Comparison of ENCODE assay signal across 15 mouse cellular contexts in genomic region chr5:93263396-93264075, GRCm38 (mm10). TPM values are rescaled to one million over a fixed set of nuclear protein-coding genes. Genes with fewer than 3 reads are reported as not detected.
DNase-seq lines count a peak whose midpoint lies in the region; ATAC-seq and TF ChIP-seq lines count a peak whose summit lies in the region.
"Had no signal": no experiment of that assay in that cellular context is flagged by ENCODE, and none has a peak within 500 bp of the region (broad histone marks: within the 10 kb centered on the region; RNA-seq: fewer than 3 reads in every experiment).

No protein-coding gene starts in this region.

- H3K27me3 ChIP-seq in neural tube, embryonic 15.5 days (replicated peaks): no peaks in the 10 kb centered on the region
- H3K27me3 ChIP-seq: forebrain, embryonic 13.5 days; hindbrain, embryonic 12.5 days; megakaryocyte, embryonic 14.5 days had no signal

- ATAC-seq in neural tube, embryonic 15.5 days (ENCODE audit: low FRiP score): no peak
- ATAC-seq: forebrain, embryonic 13.5 days had no signal

- H3K4me1 ChIP-seq in cortical plate, adult 2 months (ENCODE audit: control insufficient read depth, insufficient read depth, low read length): no peaks in the 10 kb centered on the region
- H3K4me1 ChIP-seq in neural tube, embryonic 15.5 days: peaks cover 8% of the 10 kb centered on the region; the same call in 1 of the 2 replicates

- peak overlapping the region; percentile 52; the same call in 1 of the 2 replicates for H3K27ac ChIP-seq in layer of hippocampus, adult 2 months
- H3K27ac ChIP-seq in cortical plate, adult 2 months (ENCODE audit: insufficient read depth, low read length): 0 out of 2 replicates have a peak overlapping the region, but pooled peaks have one; percentile 45
- no peak overlapping the region for H3K27ac ChIP-seq in neural tube, embryonic 15.5 days (replicated peaks)
- H3K27ac ChIP-seq: forebrain, embryonic 13.5 days; hindbrain, embryonic 12.5 days had no signal

- no peaks in the 10 kb centered on the region for H3K36me3 ChIP-seq in neural tube, embryonic 15.5 days
- H3K36me3 ChIP-seq: hindbrain, embryonic 12.5 days had no signal

- H3K9me3 ChIP-seq in neural tube, embryonic 15.5 days (replicated peaks): no peaks in the 10 kb centered on the region
- H3K9me3 ChIP-seq: forebrain, embryonic 13.5 days; hindbrain, embryonic 12.5 days; megakaryocyte, embryonic 14.5 days had no signal

- 85% methylated on average over 6 of the region's 6 CpGs for WGBS in neural tube, embryonic 15.5 days

- H3K9ac ChIP-seq in neural tube, embryonic 15.5 days (replicated peaks): no peak overlapping the region
- H3K9ac ChIP-seq: forebrain, embryonic 13.5 days; hindbrain, embryonic 12.5 days had no signal

- no peak for DNase-seq in layer of hippocampus, adult 2 months (ENCODE audit: low spot score in 2 of 2)
- DNase-seq in layer of hippocampus, adult 8-10 months (ENCODE audit: low spot score in 2 of 2): no peak
- peak; percentile 53 for DNase-seq in CD4-positive helper T cell, adult 2 months (ENCODE audit: low read depth, low spot score)
- peak; percentile 21 for DNase-seq in thymus, postnatal 25 days
- DNase-seq in cerebellum, adult 11-12 months: no peak
- DNase-seq: cerebellum, adult 9-10 months; gastrocnemius, postnatal 14 days; kidney, adult 8-10 months; midbrain, embryonic 14.5 days; right cerebral cortex, postnatal 14 days had no signal

- no peak overlapping the region for H3K4me3 ChIP-seq in layer of hippocampus, adult 2 months
- H3K4me3 ChIP-seq in cortical plate, adult 2 months (ENCODE audit: insufficient read depth, low read length): no peak overlapping the region
- H3K4me3 ChIP-seq in neural tube, embryonic 15.5 days (replicated peaks): no peak overlapping the region
- H3K4me3 ChIP-seq: forebrain, embryonic 13.5 days; hindbrain, embryonic 12.5 days had no signal

- no peak for TF ChIP-seq POLR2A in cortical plate, adult 2 months (IDR thresholded peaks at IDR 0.05; ENCODE audit: extremely low read depth, insufficient read depth, low read length)

- TF ChIP-seq CTCF in layer of hippocampus, adult 2 months (conservative IDR thresholded peaks at IDR 0.05): no peak
- no peak for TF ChIP-seq CTCF in cortical plate, adult 2 months (IDR thresholded peaks at IDR 0.05; ENCODE audit: extremely low read depth, insufficient read depth, low read length)

- no peak overlapping the region for H3K4me2 ChIP-seq in neural tube, embryonic 15.5 days
- H3K4me2 ChIP-seq: forebrain, embryonic 13.5 days; hindbrain, embryonic 12.5 days had no signal

RNA-seq across cellular contexts. Expression of gene Ccng2, which starts 3.5 kb away (rescaled TPM):
- total RNA-seq in layer of hippocampus, adult 2 months (2021): 10 to 100 TPM; 48.2 to 51.5 TPM
- 10 to 100 TPM; 38.9 to 50.8 (median 45.3) TPM for total RNA-seq in layer of hippocampus, adult 8-10 months (2022)
- 34.0 and 35.1 TPM in 2 replicates for polyA plus RNA-seq in cortical plate, adult 2 months (2012; rRNA removed)
- polyA plus RNA-seq in neural tube, embryonic 15.5 days (2015; fragmentation: Nextera tagmentation; extraction: Ambion mirVana): 63.2 and 68.9 TPM in 2 replicates

RNA-seq across cellular contexts. Expression of gene 2010109A12Rik, which starts 57.2 kb away (rescaled TPM):
- 1 to 10 TPM; 1.1 to 1.8 TPM for total RNA-seq in layer of hippocampus, adult 2 months (2021)
- 1 to 10 TPM; 1.1 to 1.3 (median 1.1) TPM for total RNA-seq in layer of hippocampus, adult 8-10 months (2022)
- 0.45 TPM in 1 of 2 replicates, not detected in the other for polyA plus RNA-seq in cortical plate, adult 2 months (2012; rRNA removed)
- 1.2 and 1.4 TPM in 2 replicates for polyA plus RNA-seq in neural tube, embryonic 15.5 days (2015; fragmentation: Nextera tagmentation; extraction: Ambion mirVana)

RNA-seq across cellular contexts. Expression of gene Ccni, which starts 57.2 kb away (rescaled TPM):
- 100 to 1,000 TPM; 251 to 256 TPM for total RNA-seq in layer of hippocampus, adult 2 months (2021)
- 100 to 1,000 TPM; 245 to 256 (median 250) TPM for total RNA-seq in layer of hippocampus, adult 8-10 months (2022)
- polyA plus RNA-seq in cortical plate, adult 2 months (2012; rRNA removed): 174 and 182 TPM in 2 replicates
- 115 and 119 TPM in 2 replicates for polyA plus RNA-seq in neural tube, embryonic 15.5 days (2015; fragmentation: Nextera tagmentation; extraction: Ambion mirVana)

Comparison
In these comparisons a context has a peak if more than half of its experiments do, and no peak if none do; other contexts are left out.
1. DNase-seq: peak in CD4-positive helper T cell, adult 2 months (single experiment) and thymus, postnatal 25 days (single experiment); none in layer of hippocampus, adult 2 months (0 of 2), layer of hippocampus, adult 8-10 months (0 of 2) and cerebellum, adult 11-12 months (single experiment).